ENCODE assay signal across 18 mouse cellular contexts in the genomic region with DNA sequence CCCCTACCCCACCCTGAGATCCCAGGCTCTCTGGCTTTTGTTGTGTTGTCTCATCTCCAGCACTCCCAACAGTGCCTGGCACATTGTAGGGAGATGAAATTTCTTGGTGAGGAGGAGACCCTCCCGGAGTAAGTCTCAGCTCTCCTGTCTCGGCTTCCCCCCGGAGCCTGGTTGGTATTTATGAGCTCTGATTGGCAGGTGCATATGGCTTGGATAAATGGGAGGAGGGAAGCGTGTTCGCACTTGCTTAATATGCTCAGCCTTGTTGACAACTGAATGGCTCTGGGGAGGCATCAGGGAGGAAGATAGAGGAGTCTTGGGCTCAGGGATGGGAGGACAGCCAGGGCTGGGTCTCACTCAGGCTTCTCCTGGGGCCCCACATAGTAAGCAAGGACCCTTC. TPM values are rescaled to one million over a fixed set of nuclear protein-coding genes. Genes with fewer than 3 reads are reported as not detected.
DNase-seq lines count a peak whose midpoint lies in the region; ATAC-seq and TF ChIP-seq lines count a peak whose summit lies in the region.
"Had no signal": no experiment of that assay in that cellular context is flagged by ENCODE, and none has a peak within 500 bp of the region (broad histone marks: within the 10 kb centered on the region; RNA-seq: fewer than 3 reads in every experiment).

No protein-coding gene starts in this region.

- no peak overlapping the region for H3K4me3 ChIP-seq in layer of hippocampus, adult 2 months
- no peak overlapping the region for H3K4me3 ChIP-seq in embryonic facial prominence, embryonic 15.5 days (replicated peaks)
- no peak overlapping the region for H3K4me3 ChIP-seq in hindbrain, embryonic 12.5 days
- no peak overlapping the region for H3K4me3 ChIP-seq in midbrain, embryonic 15.5 days
- H3K4me3 ChIP-seq: heart, embryonic 13.5 days; limb, embryonic 13.5 days had no signal

- DNase-seq in layer of hippocampus, adult 2 months (ENCODE audit: low spot score in 2 of 2), result no peak
- DNase-seq in layer of hippocampus, adult 18-20 months (ENCODE audit: low spot score in 2 of 2), result no peak
- no peak for DNase-seq in thymus, postnatal 10 days (ENCODE audit: low spot score in 2 of 2)
- DNase-seq in spleen, adult 18-20 months, result no peak
- no peak for DNase-seq in kidney, postnatal 36 days
- DNase-seq: cerebellum, adult 11-12 months; kidney, adult 18-20 months; lung, adult 18-20 months had no signal

- no peak for TF ChIP-seq CTCF in layer of hippocampus, adult 2 months (conservative IDR thresholded peaks at IDR 0.05)

- no peak overlapping the region for H3K4me2 ChIP-seq in embryonic facial prominence, embryonic 15.5 days (replicated peaks)
- no peak overlapping the region for H3K4me2 ChIP-seq in hindbrain, embryonic 12.5 days (replicated peaks)
- H3K4me2 ChIP-seq in midbrain, embryonic 15.5 days, result no peak overlapping the region
- H3K4me2 ChIP-seq: heart, embryonic 13.5 days; limb, embryonic 13.5 days had no signal

- WGBS in embryonic facial prominence, embryonic 15.5 days, result 36% methylated on average over 5 of the region's 5 CpGs
- 33% methylated on average over 5 of the region's 5 CpGs for WGBS in hindbrain, embryonic 12.5 days
- WGBS in midbrain, embryonic 15.5 days, result 27% methylated on average over 5 of the region's 5 CpGs

- no peaks in the 10 kb centered on the region for H3K27me3 ChIP-seq in embryonic facial prominence, embryonic 15.5 days
- peaks cover 11% of the 10 kb centered on the region for H3K27me3 ChIP-seq in hindbrain, embryonic 12.5 days
- H3K27me3 ChIP-seq in midbrain, embryonic 15.5 days (replicated peaks), result no peaks in the 10 kb centered on the region
- H3K27me3 ChIP-seq: limb, embryonic 13.5 days had no signal

- no peaks in the 10 kb centered on the region for H3K9me3 ChIP-seq in embryonic facial prominence, embryonic 15.5 days (replicated peaks)
- no peaks in the 10 kb centered on the region for H3K9me3 ChIP-seq in hindbrain, embryonic 12.5 days (replicated peaks)
- H3K9me3 ChIP-seq in midbrain, embryonic 15.5 days, result no peaks in the 10 kb centered on the region
- H3K9me3 ChIP-seq: heart, embryonic 13.5 days; limb, embryonic 13.5 days had no signal

- H3K9ac ChIP-seq in embryonic facial prominence, embryonic 15.5 days, result no peak overlapping the region
- H3K9ac ChIP-seq in hindbrain, embryonic 12.5 days, result 0 out of 2 replicates have a peak overlapping the region, but pooled peaks have one; percentile 13
- H3K9ac ChIP-seq in midbrain, embryonic 15.5 days, result no peak overlapping the region
- H3K9ac ChIP-seq: heart, embryonic 13.5 days; limb, embryonic 13.5 days had no signal

- ATAC-seq in embryonic facial prominence, embryonic 15.5 days (ENCODE audit: insufficient number of reproducible peaks, low FRiP score, low TSS enrichment, low read depth), result peak; percentile 35
- peak; percentile 16; the same call in 1 of the 2 replicates for ATAC-seq in hindbrain, embryonic 12.5 days (ENCODE audit: low FRiP score)
- no peak for ATAC-seq in midbrain, embryonic 15.5 days (replicated peaks)

- H3K36me3 ChIP-seq in embryonic facial prominence, embryonic 15.5 days, result no peaks in the 10 kb centered on the region
- H3K36me3 ChIP-seq in hindbrain, embryonic 12.5 days, result no peaks in the 10 kb centered on the region
- no peaks in the 10 kb centered on the region for H3K36me3 ChIP-seq in midbrain, embryonic 15.5 days (replicated peaks)
- H3K36me3 ChIP-seq: heart, embryonic 13.5 days; limb, embryonic 13.5 days had no signal

- H3K4me1 ChIP-seq in embryonic facial prominence, embryonic 15.5 days, result peaks cover 45% of the 10 kb centered on the region
- H3K4me1 ChIP-seq in hindbrain, embryonic 12.5 days, result peaks cover 49% of the 10 kb centered on the region
- peaks cover 56% of the 10 kb centered on the region for H3K4me1 ChIP-seq in midbrain, embryonic 15.5 days

- H3K27ac ChIP-seq in layer of hippocampus, adult 2 months, result 0 out of 2 replicates have a peak overlapping the region, but pooled peaks have one; percentile 14
- no peak overlapping the region for H3K27ac ChIP-seq in embryonic facial prominence, embryonic 15.5 days (replicated peaks)
- H3K27ac ChIP-seq in hindbrain, embryonic 12.5 days, result peak overlapping the region; percentile 58
- peak overlapping the region; percentile 63 for H3K27ac ChIP-seq in midbrain, embryonic 15.5 days
- H3K27ac ChIP-seq: heart, embryonic 13.5 days; limb, embryonic 13.5 days; macrophage had no signal

RNA-seq across cellular contexts. Expression of gene Gm11733, which starts 14.4 kb away (rescaled TPM):
- total RNA-seq in layer of hippocampus, adult 2 months (2021), result under 1 TPM; 0.20 to 0.26 TPM
- under 1 TPM in 1 of 2 experiments, not detected in 1; 0.22 TPM for total RNA-seq in layer of hippocampus, adult 18-20 months (2021)
- 0.12 TPM in 1 of 2 replicates, not detected in the other for polyA plus RNA-seq in embryonic facial prominence, embryonic 15.5 days (2015; fragmentation: Nextera tagmentation; extraction: Ambion mirVana)
- not detected in 2 replicates for polyA plus RNA-seq in hindbrain, embryonic 12.5 days (2016; fragmentation: Nextera tagmentation; extraction: Ambion mirVana)
- polyA plus RNA-seq in midbrain, embryonic 15.5 days (2015; fragmentation: Nextera tagmentation; extraction: Ambion mirVana), result not detected in 2 replicates
- total RNA-seq: hematopoietic stem cell, adult 5-6 weeks had no signal
- polyA plus RNA-seq: gonadal fat pad, adult 2 months; heart, embryonic 13.5 days; large intestine, adult 2 months; limb, embryonic 13.5 days; macrophage; testis, adult 2 months had no signal
